Mouse (Mus musculus): ENCODE results near the gene Polr3g.

GRCm38 (mm10) chr13:81694446-81694845 is 16.4 kb downstream of the Polr3g start:
- no peak for TF ChIP-seq CTCF (IDR thresholded peaks at IDR 0.05; ENCODE audit: extremely low read depth, insufficient read depth, insufficient read length, insufficient replicate concordance)
- TF ChIP-seq POLR2A (IDR thresholded peaks at IDR 0.05; ENCODE audit: low read depth, low read length): no peak

Data from spleen, adult 2 months (tissue).